Mouse (Mus musculus) gonadal fat pad, adult 2 months (tissue): ENCODE results near the gene S100a14. TPM values are rescaled to one million over a fixed set of nuclear protein-coding genes. Genes with fewer than 3 reads are reported as not detected.

ENCODE experiments used
- DNase-seq: peaks from one replicate; pipeline ENCODE4 v3.0.0-alpha.2; 2012; ENCODE audit warnings: low read depth
- polyA plus RNA-seq: library from polyadenylated mRNA; depleted of rRNA; stranded (reverse); fragments of >200 nt; gene quantifications from 2 replicates; pipeline ENCODE4 v1.2.3, GENCODE M21; 2012

The S100a14 gene
- polyA plus RNA-seq, 1 experiment, result 7.2 TPM

DNA sequence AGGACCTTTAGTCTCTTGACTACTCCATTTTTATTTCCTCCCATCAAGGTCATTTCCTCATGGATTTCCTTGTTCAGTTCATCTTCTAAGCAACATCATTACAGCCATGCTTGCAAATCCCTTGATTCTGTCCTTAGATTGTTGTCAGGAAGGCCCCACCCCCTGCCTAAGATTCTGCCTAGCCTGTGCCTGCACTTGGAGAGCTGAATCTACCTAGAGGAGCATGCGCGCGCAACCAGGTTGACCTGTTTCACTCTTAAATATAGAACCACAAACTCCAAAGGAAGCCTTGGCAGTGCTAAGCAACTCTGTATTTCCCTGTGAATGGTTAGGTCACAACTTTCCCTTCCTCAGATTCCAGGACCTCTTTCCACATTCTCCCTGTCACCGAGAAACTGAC lies 8.9 kb upstream of the S100a14 start:
- DNase-seq, result no peak

GRCm38 (mm10) chr3:90525421-90525820 lies 1.2 kb upstream of the S100a14 start:
- no peak for DNase-seq

GRCm38 (mm10) chr3:90526076-90526475 lies 580 bp upstream of the S100a14 start:
- DNase-seq, result no peak

GRCm38 (mm10) chr3:90527291-90527873 lies 726 bp downstream of the S100a14 start:
- DNase-seq, result no peak

DNA sequence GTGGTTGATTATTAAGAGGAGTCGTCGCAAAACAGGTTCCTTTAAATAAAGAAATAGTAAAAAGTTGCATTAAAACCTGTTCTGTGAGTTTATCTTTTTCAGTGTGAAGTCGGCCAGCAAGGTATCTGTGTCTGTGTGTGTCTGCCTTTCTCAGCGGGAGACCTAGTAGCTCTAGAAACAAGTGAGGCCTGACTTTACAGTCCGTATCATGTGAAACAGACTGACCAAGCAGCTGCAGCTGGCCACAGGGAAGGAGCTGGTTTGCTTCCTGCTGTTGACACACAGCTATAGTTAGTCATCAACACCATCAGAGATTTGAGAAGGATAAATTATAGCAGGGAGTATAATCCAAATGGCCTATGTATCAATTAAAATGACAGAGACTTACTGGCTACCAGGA lies 5.1 kb downstream of the S100a14 start:
- no peak for DNase-seq

GRCm38 (mm10) chr3:90535446-90535845 lies 8.8 kb downstream of the S100a14 start:
- DNase-seq, result no peak

DNA sequence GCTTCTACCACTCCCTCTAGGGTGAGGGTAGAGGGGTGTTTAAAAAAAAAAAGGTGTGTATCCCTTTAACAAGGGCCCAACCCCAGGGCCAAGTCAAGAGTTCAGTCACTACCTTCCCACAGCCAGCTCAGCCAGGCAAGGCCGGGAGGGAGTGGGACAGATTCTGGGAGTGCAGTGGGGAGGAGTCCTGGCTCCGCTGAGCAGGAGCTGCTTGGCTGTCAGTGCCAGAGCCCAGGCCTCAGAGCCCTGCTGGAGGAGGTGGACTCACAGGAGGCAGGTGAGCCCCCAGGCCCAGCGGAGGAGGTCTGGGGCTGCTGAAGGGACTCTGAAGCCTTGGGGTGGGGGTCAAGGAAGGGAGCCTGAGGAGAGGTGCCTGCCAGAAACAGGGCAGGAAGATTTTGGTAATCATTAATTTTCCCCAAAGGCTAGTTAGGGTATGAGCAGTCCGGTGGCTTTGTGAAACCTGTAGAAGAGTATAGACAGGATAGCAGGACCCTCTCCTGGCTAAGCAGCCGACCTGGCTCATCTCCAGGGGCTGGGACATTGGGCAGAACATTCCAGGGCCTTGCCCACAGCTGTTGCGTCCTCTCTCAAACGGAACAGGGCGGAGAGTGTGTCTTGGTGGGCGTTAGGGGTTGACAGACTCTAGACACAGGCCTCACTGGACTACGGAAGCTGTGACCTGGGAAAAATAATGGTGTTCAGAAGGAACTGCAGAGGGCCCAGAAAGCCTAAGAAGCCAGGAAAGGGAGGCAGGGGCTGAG lies 10.7 kb downstream of the S100a14 start, which contains the start of gene S100a16:
Gene S100a16 (plus strand): TSS at position 114 of the 764 bp plus-strand sequence.
- DNase-seq, result no peak

GRCm38 (mm10) chr3:90537905-90538296 lies 11.2 kb downstream of the S100a14 start:
- DNase-seq, result no peak

- no peak for DNase-seq
These were observed 14.2 kb downstream of the S100a14 start for GRCm38 (mm10) chr3:90540904-90541303.

DNA sequence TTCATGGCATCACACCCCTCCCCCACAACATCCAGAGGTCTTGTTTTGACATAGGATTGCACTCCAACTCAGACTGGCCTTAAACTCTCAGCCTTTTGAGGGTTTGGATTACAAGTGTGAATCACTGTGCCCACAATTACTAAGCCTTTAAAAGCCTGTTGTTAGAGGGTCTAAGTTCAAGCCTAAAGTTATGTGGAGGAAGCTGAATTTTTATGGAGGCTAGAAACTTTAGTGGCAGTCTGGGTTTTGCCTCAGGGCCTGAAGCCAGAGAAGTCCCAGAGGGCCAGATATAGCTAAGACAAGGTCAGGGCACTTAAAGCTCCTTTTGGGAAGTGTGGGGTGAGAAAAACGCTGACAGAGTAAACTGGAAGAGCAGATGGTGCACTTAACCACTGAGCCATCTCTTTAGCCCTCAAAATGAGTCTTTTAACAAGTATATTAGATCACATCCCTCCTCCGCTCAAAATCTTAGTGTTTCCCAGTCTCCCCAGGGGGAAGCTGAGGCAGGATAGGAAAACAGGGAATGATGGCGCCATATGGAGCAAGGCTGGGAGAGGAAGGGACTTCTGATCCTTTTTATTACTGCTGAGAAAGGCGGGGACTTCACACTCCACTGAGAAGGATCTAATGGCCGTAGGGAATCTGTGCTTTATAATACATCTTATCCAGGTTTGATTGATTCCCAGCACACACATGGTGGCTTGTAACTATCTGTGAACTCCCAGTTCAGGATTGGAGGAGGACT lies 23.2 kb downstream of the S100a14 start:
- no peak for DNase-seq

- no peak for DNase-seq
These were observed 23.8 kb downstream of the S100a14 start for GRCm38 (mm10) chr3:90550421-90550790.

- DNase-seq, result no peak
These were observed 25.6 kb downstream of the S100a14 start for GRCm38 (mm10) chr3:90552231-90552630.

GRCm38 (mm10) chr3:90555954-90556353 lies 29.3 kb downstream of the S100a14 start:
- DNase-seq, result no peak

DNA sequence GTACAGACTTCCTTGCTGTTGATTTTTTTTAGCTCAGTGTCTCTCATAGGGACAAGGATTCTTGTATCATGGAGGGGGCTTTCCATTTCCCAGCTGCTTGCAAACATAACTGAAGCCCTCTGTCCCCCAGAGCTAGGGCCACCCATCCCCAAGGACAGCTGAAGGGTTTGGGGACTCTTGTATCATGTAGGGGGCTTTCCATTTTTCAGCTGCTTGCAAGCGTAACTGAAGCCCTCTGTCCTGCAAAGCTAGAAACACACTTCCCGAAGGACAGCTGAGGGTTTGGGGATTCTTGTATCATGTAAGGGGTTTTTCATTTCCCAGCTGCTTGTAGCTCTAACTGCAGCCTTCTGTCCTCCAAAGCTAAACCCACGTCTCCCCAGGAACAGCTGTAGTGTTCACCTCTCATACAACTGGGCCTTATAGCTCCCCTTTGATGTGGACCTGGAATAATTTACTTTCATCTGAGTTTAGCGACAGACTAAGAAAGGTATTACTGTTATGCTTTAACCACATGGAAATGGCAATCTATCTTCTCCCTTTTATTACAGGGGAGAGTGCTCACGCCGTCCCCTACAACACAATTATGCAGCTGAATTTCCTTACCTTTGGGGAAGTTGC lies 33.5 kb downstream of the S100a14 start, which contains the start of gene S100a3:
Gene S100a3 (plus strand): TSS at position 571 of the 621 bp plus-strand sequence.
- no peak for DNase-seq

DNA sequence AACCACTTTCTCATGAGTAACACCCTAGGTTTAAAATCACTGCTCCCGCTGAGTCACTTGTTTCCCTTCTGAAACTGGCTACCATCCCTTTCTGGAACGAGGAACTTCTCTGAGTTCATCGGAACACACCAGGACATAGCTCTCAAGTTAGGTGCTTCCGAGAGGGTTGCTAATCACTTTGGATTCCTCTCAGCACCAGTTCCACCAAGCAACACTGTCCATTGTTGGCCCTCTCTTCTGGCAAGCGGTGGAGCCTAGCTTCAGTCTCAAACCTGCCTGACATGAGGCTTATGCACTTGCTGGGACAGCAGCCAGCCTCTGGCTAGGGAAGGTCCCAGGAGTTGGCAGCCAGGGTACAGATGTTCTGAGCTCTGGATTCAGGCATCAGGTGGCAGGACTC lies 48.0 kb downstream of the S100a14 start:
- no peak for DNase-seq

DNA sequence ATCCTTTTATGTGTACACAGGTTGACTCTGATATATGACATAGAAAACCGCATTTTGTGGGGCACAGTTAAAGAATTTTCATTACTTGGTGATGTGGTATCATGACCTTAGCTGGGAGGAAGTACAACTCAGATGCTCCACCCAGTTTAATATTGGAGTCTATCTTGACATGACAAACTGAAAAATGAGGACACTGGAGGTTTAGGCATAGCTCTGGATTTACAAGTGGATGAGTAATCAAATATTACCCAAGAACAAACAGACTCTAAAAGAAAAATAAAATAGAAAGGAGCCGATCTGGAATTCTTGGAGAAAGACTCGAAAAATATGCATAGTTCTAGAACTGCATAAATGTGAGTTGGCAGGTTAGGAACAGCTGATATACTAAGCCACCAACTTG lies 48.7 kb downstream of the S100a14 start:
- DNase-seq, result no peak

GRCm38 (mm10) chr3:90576351-90577001 lies 49.8 kb downstream of the S100a14 start:
- no peak for DNase-seq
